Mouse (Mus musculus): ENCODE data around the gene BC051142.

Gene BC051142

GRCm38 (mm10) chr17:34507591-34507990, 109.0 kb downstream of the BC051142 start:
- in situ Hi-C loops (cut with MboI, MseI) = no loop called here

Data from T-helper 1 cell (primary cell).